Mouse (Mus musculus) B cell, adult 2 months (primary cell): ENCODE measurements around the gene Stk36.

Experiments used
- DNase-seq, 2 experiments: peaks; one replicate each; pipeline ENCODE4 v3.0.0; 2022

Gene Stk36

GRCm38 (mm10) chr1:74672731-74673130 lies 71.5 kb downstream of the Stk36 start:
- DNase-seq, result no peak

- DNase-seq, result no peak
These were observed 75.6 kb downstream of the Stk36 start for GRCm38 (mm10) chr1:74676863-74677262.

- DNase-seq, result no peak
These were observed 76.6 kb downstream of the Stk36 start for GRCm38 (mm10) chr1:74677843-74678242.
